Mouse (Mus musculus) MEL (cell line): ENCODE results near the gene Pim2. TPM values are rescaled to one million over a fixed set of nuclear protein-coding genes. Genes with fewer than 3 reads are reported as not detected.
A peak's percentile ranks its signal among the peaks of the same experiment; 100 is the strongest.
"Not testable (repeated sequence)": the region's sequence is repeated elsewhere in the genome, so short reads cannot be mapped to it uniquely, and the experiment has no call there.

ENCODE experiments used
- DNase-seq: peaks from one replicate; pipeline ENCODE4 v3.0.0; 2011; ENCODE audit warnings: low read depth, low spot score
- H3K27ac ChIP-seq: 2 replicates; pipeline ENCODE4 v1.5.1; 2012; ENCODE audit warnings: low read depth, mild to moderate bottlenecking, control low read depth, low read length, moderate library complexity; ENCODE audit not compliant: control insufficient read depth
- H3K27me3 ChIP-seq, 2 experiments: fragments of 150-350 bp in 1 of 2; sonication (generic) in 1 of 2; 2 replicates each; pipeline ENCODE4 v1.6.1; 2012; ENCODE audit warnings: low read length in 2 of 2, mild to moderate bottlenecking in 2 of 2, improper control_type of control experiment in 1 of 2, moderate library complexity in 1 of 2; ENCODE audit not compliant: insufficient read depth in 2 of 2, control insufficient read depth in 1 of 2
- H3K36me3 ChIP-seq, 2 experiments: 2 replicates each; pipeline ENCODE4 v1.6.1; 2012 to 2014; ENCODE audit warnings: low read length in 2 of 2, improper control_type of control experiment in 1 of 2, inconsistent platforms in 1 of 2, mild to moderate bottlenecking in 1 of 2; ENCODE audit not compliant: insufficient read depth in 2 of 2, control insufficient read depth in 1 of 2
- H3K4me1 ChIP-seq, 2 experiments: fragments of 150-350 bp in 1 of 2; sonication (generic) in 1 of 2; 2 replicates each; pipeline ENCODE4 v1.6.1; 2012; ENCODE audit warnings: low read length in 2 of 2, improper control_type of control experiment in 1 of 2, mild to moderate bottlenecking in 1 of 2; ENCODE audit not compliant: insufficient read depth in 2 of 2, control insufficient read depth in 1 of 2
- H3K4me3 ChIP-seq, 2 experiments: fragments of 150-350 bp in 1 of 2; sonication (generic) in 1 of 2; 2 replicates each; pipeline ENCODE4 v1.5.1; 2012; ENCODE audit warnings: low read depth in 2 of 2, low read length in 2 of 2, mild to moderate bottlenecking in 2 of 2, moderate library complexity in 2 of 2, control low read depth in 1 of 2, improper control_type of control experiment in 1 of 2; ENCODE audit not compliant: control insufficient read depth in 1 of 2, insufficient read depth in 1 of 2
- H3K79me2 ChIP-seq: 2 replicates; pipeline ENCODE4 v1.6.1; 2012; ENCODE audit warnings: mild to moderate bottlenecking, low read length, moderate library complexity; ENCODE audit not compliant: control insufficient read depth, poor library complexity, insufficient read depth
- H3K9ac ChIP-seq: 2 replicates; pipeline ENCODE4 v1.6.1; 2012; ENCODE audit warnings: low read depth, mild to moderate bottlenecking, control low read depth, low read length, moderate library complexity; ENCODE audit not compliant: control insufficient read depth, poor library complexity, severe bottlenecking
- H3K9me3 ChIP-seq: fragments of 150-350 bp; sonication (generic); replicated peaks from 2 replicates; pipeline ENCODE4 v1.6.1; 2012; ENCODE audit warnings: mild to moderate bottlenecking, low read length, improper control_type of control experiment, moderate library complexity; ENCODE audit not compliant: insufficient read depth
- EP300 ChIP-seq, 2 experiments: IDR thresholded peaks; 2 replicates each; pipeline ENCODE4 v1.6.1; 2011; ENCODE audit warnings: improper control_type of control experiment in 2 of 2, low read length in 2 of 2, low read depth in 1 of 2, mild to moderate bottlenecking in 1 of 2
- GABPA ChIP-seq: IDR thresholded peaks from 2 replicates; pipeline ENCODE4 v1.6.1; 2012; ENCODE audit warnings: low read depth, mild to moderate bottlenecking, inconsistent platforms, low read length, improper control_type of control experiment, moderate library complexity
- GATA1 ChIP-seq: IDR thresholded peaks from 2 replicates; pipeline ENCODE4 v1.6.1; 2011; ENCODE audit warnings: low read depth, low read length, improper control_type of control experiment
- MYC ChIP-seq: IDR thresholded peaks from 2 replicates; pipeline ENCODE4 v1.6.1; 2011; ENCODE audit warnings: low read depth, mild to moderate bottlenecking, low read length, improper control_type of control experiment, moderate library complexity
- NELFE ChIP-seq: IDR thresholded peaks from 2 replicates; pipeline ENCODE4 v1.6.1; 2011; ENCODE audit warnings: low read depth, low read length, improper control_type of control experiment
- USF2 ChIP-seq, 2 experiments: IDR thresholded peaks; 2 replicates each; pipeline ENCODE4 v1.6.1; 2011 to 2012; ENCODE audit warnings: improper control_type of control experiment in 2 of 2, low read length in 2 of 2, borderline replicate concordance in 1 of 2, inconsistent platforms in 1 of 2, low read depth in 1 of 2, mild to moderate bottlenecking in 1 of 2; ENCODE audit not compliant: insufficient read depth in 1 of 2
- ZC3H11A ChIP-seq: IDR thresholded peaks from 2 replicates; pipeline ENCODE4 v1.6.1; 2012; ENCODE audit warnings: low read depth, mild to moderate bottlenecking, inconsistent platforms, low read length, improper control_type of control experiment
- polyA plus RNA-seq, 2 experiments: library from polyadenylated mRNA; stranded (reverse) in 1 of 2; unstranded in 1 of 2; fragments of >175 nt in 1 of 2; fragments of >200 nt in 1 of 2; gene quantifications; 2 replicates each; pipeline versions ENCODE4 v1.2.1 to v1.2.4; 2012; ENCODE audit warnings: low replicate concordance in 2 of 2, low read depth in 1 of 2; ENCODE audit not compliant: insufficient read length in 2 of 2, insufficient read depth in 1 of 2, missing spikeins in 1 of 2
- total RNA-seq: library from RNA; depleted of rRNA; stranded (reverse); fragments of 300-350 nt; gene quantifications from 2 replicates; pipeline ENCODE4 v1.2.3, GENCODE M21; 2012

Pim2 gene
- total and polyA plus RNA-seq, 3 experiments, result 6.4 to 21.7 TPM; not detected in 1

GRCm38 (mm10) chrX:7898880-7899874 is 21.1 kb downstream of the Pim2 start, which contains the start of the genes Pqbp1 and Timm17b (continued):
- TF ChIP-seq NELFE, result peak; percentile 85
- 0 out of 2 replicates have a peak, but pooled peaks have one; percentile 1 for TF ChIP-seq GATA1
- peak; percentile 15 to 16; a peak in 1 of 4 replicates for TF ChIP-seq EP300 (IDR thresholded peaks at IDR 0.05; ENCODE audit: low read depth in 1 of 2, low read length in 2 of 2)

- DNase-seq, result no peak
- Histone ChIP-seq H3K79me2 (peaks cover 3% of the 10 kb centered on the region; the same call in 1 of the 2 replicates), H3K4me1 (peaks cover 0 to 5% of the 10 kb centered on the region in 2 experiments; a peak in 2 of 4 replicates), H3K27me3 (no peaks in the 10 kb centered on the region), H3K27ac (no peak overlapping the region), H3K9me3 (no peaks in the 10 kb centered on the region), H3K4me3 (no peak overlapping the region)
- no peak for TF ChIP-seq MYC
- TF ChIP-seq, all 39 proteins: peak for 0
- Histone ChIP-seq H3K9ac (no peak overlapping the region), H3K36me3 (peaks cover 0 to 8% of the 10 kb centered on the region in 2 experiments; a peak in 3 of 4 replicates)
These were observed 26.4 kb downstream of the Pim2 start for GRCm38 (mm10) chrX:7904441-7904840.

GRCm38 (mm10) chrX:7907735-7908134 is 29.7 kb downstream of the Pim2 start, which contains the start of gene Gm10491:
Gm10491 (minus strand) TSS chrX:7907835.
- Histone ChIP-seq H3K9me3 (no peaks in the 10 kb centered on the region), H3K4me1 (no peaks in the 10 kb centered on the region), H3K27ac (no peak within 1 kb of the TSS), H3K79me2 (no peaks in the 10 kb centered on the region), H3K27me3 (no peaks in the 10 kb centered on the region), H3K36me3 (no peaks in the 10 kb centered on the region; a peak in 1 of 4 replicates), H3K4me3 (no peak within 1 kb of the TSS), H3K9ac (no peak within 1 kb of the TSS)
- no peak for DNase-seq
- TF ChIP-seq MYC, result no peak
- no peak for TF ChIP-seq ZC3H11A
- TF ChIP-seq USF2 (IDR thresholded peaks at IDR 0.05; ENCODE audit: borderline replicate concordance in 1 of 2, insufficient read depth in 1 of 2, low read depth in 1 of 2, low read length in 2 of 2), result no peak
- no peak for TF ChIP-seq GABPA

GRCm38 (mm10) chrX:7909242-7909641 is 31.2 kb downstream of the Pim2 start, which contains the start of gene Gm10490:
Gm10490 (plus strand) TSS chrX:7909542.
- not testable (repeated sequence) for H3K9me3 ChIP-seq, H3K27ac ChIP-seq, H3K9ac ChIP-seq, H3K27me3 ChIP-seq, DNase-seq, H3K36me3 ChIP-seq, H3K4me3 ChIP-seq, H3K4me1 ChIP-seq, H3K79me2 ChIP-seq
